Mouse (Mus musculus) midbrain, embryonic 13.5 days (tissue): ENCODE data around the gene C5ar1. TPM values are rescaled to one million over a fixed set of nuclear protein-coding genes. Genes with fewer than 3 reads are reported as not detected.

Experiments
- ATAC-seq: fragments of 200-750 bp; cut with Nextera tagmentation; 2 replicates; pipeline ENCODE4 v1.8.0; 2017; ENCODE audit warnings: mild to moderate bottlenecking, moderate TSS enrichment, moderate library complexity
- H3K27ac ChIP-seq: fragments of 300-500 bp; sonication (generic); 2 replicates; pipeline ENCODE4 v1.5.1; 2015; ENCODE audit warnings: inconsistent platforms, mild to moderate bottlenecking, moderate library complexity
- H3K27me3 ChIP-seq: fragments of 300-500 bp; sonication (generic); 2 replicates; pipeline ENCODE4 v1.6.1; 2015; ENCODE audit warnings: mild to moderate bottlenecking, inconsistent platforms
- H3K36me3 ChIP-seq: fragments of 300-500 bp; sonication (generic); 2 replicates; pipeline ENCODE4 v1.6.1; 2015; ENCODE audit warnings: mild to moderate bottlenecking, inconsistent platforms
- H3K4me1 ChIP-seq: fragments of 300-500 bp; sonication (generic); replicated peaks from 2 replicates; pipeline ENCODE4 v1.6.1; 2015; ENCODE audit warnings: inconsistent platforms
- H3K4me2 ChIP-seq: fragments of 300-500 bp; sonication (generic); replicated peaks from 2 replicates; pipeline ENCODE4 v1.6.1; 2015; ENCODE audit warnings: moderate library complexity, mild to moderate bottlenecking, inconsistent platforms
- H3K4me3 ChIP-seq: fragments of 300-500 bp; sonication (generic); replicated peaks from 2 replicates; pipeline ENCODE4 v1.5.1; 2015; ENCODE audit warnings: mild to moderate bottlenecking, inconsistent platforms
- H3K9ac ChIP-seq: fragments of 300-500 bp; sonication (generic); replicated peaks from 2 replicates; pipeline ENCODE4 v1.6.1; 2015; ENCODE audit warnings: mild to moderate bottlenecking, inconsistent platforms
- H3K9me3 ChIP-seq: fragments of 300-500 bp; sonication (generic); 2 replicates; pipeline ENCODE4 v1.6.1; 2016; ENCODE audit warnings: mild to moderate bottlenecking, inconsistent platforms
- WGBS: fragments of 180-500 bp; shearing (Covaris S2); methylation state at CpG from one replicate; pipeline ENCODE4 v1.1.7; 2015; 5-methylcytosine and 5-hydroxymethylcytosine counted together
- polyA plus RNA-seq: library from polyadenylated mRNA; unstranded; fragments of >200 nt; fragmentation: Nextera tagmentation; extraction: Ambion mirVana; gene quantifications from 2 replicates; pipeline ENCODE4 v1.2.1, GENCODE M21; 2015

The C5ar1 gene
- polyA plus RNA-seq, 1 experiment from 2014 or later, result 1.5 TPM

DNA sequence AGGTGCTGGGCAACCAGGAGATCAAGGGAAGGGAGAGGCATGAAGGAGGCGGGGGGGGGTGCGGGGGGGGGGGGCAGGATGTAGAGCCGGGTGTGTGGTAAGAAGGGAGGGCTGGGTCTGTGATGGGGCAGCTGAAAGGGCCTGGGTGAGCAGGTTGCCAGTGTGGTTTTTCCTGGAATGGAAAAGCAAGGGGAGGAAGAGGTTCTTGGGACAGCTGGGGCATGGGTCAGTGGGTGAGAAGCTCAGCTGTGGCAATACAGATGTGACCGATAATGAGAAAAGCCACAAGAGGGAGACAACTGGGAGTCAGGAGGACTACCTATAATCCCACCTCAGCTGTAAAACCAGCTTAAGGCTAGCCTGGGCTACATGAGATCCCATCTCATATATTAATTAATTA is 13.4 kb downstream of the C5ar1 start:
- Histone ChIP-seq H3K27me3 (no peaks in the 10 kb centered on the region), H3K4me2 (no peak overlapping the region), H3K4me3 (no peak overlapping the region), H3K9ac (no peak overlapping the region), H3K36me3 (no peaks in the 10 kb centered on the region), H3K4me1 (no peaks in the 10 kb centered on the region), H3K9me3 (no peaks in the 10 kb centered on the region), H3K27ac (no peak overlapping the region)
- no peak for ATAC-seq
- WGBS, result 79% methylated on average over 2 of the region's 4 CpGs

DNA sequence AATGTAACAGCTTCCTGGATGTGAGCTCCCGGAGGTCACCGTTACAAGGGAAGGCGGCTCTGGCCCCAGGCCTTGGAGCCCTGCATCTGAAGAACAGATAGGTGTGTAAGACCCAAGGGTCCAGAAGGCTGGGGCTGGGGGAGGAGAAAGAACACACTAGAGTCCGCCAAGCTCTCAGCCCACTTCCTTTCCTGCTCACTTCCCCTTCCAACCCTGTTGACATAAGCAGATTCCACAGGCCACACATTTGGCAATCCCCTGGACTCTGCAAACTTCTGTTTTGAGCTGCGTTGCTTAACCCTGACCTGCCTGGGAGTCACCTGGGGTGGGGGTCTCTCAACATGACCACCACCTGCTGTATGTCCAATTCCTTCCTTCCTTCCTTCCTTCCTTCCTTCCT is 15.3 kb downstream of the C5ar1 start, which contains the start of gene C5ar2:
Gene C5ar2 (minus strand): TSS at position 88 of the 400 bp plus-strand sequence.
- no peak for ATAC-seq
- no peak within 1 kb of the TSS for H3K4me3 ChIP-seq
- no peak within 1 kb of the TSS for H3K4me2 ChIP-seq
- no peaks in the 10 kb centered on the region for H3K9me3 ChIP-seq
- H3K9ac ChIP-seq, result no peak within 1 kb of the TSS
- no peaks in the 10 kb centered on the region for H3K4me1 ChIP-seq
- 87% methylated on average over 5 of the region's 5 CpGs for WGBS
- no peak within 1 kb of the TSS for H3K27ac ChIP-seq
- no peaks in the 10 kb centered on the region for H3K36me3 ChIP-seq
- H3K27me3 ChIP-seq, result no peaks in the 10 kb centered on the region

DNA sequence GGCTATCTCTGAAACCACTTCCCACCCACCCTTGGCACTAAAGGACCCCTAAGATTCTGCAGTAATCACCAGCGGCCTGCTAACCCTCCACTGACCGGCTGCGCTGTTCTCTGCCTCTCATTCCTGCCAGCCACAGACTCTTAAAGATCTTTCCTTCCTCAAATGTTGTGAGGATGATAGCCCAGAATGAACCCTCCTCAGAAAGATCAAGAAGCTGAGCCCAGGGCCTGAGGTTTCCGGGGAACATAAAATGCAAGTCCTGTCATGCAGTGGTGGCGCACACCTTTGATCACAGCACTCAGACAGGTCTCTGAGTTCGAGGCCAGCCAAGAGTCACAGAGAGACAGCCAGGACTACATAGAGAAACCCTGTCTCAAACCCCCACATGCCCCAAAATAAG is 17.1 kb downstream of the C5ar1 start:
- no peak overlapping the region for H3K4me2 ChIP-seq
- no peaks in the 10 kb centered on the region for H3K36me3 ChIP-seq
- no peaks in the 10 kb centered on the region for H3K9me3 ChIP-seq
- WGBS, result 85% methylated on average over 6 of the region's 6 CpGs
- H3K4me1 ChIP-seq, result no peaks in the 10 kb centered on the region
- no peak overlapping the region for H3K9ac ChIP-seq
- H3K27ac ChIP-seq, result no peak overlapping the region
- no peaks in the 10 kb centered on the region for H3K27me3 ChIP-seq
- ATAC-seq, result no peak
- H3K4me3 ChIP-seq, result no peak overlapping the region

DNA sequence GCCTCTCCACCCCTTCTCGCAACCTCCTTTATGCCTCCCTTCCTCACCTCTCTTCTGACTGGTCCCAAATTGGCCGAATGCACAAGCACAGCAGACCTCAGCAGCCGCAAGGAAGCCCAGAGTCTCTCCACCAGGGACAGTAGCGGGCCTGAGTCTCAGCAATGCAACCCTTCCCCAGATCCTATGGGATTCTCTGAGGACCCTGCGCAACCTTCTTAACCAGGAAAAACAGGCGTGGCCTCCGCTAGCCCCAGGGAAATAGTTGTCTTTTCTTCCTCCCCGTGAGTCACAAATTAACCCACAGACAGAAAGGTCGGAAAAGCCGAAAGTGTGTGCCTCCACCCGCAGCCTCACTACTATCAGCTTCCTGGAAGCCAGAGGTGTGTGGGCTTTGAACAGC is 17.6 kb downstream of the C5ar1 start:
- H3K4me1 ChIP-seq, result no peaks in the 10 kb centered on the region
- no peaks in the 10 kb centered on the region for H3K27me3 ChIP-seq
- no peak overlapping the region for H3K4me2 ChIP-seq
- 68% methylated on average over 11 of the region's 11 CpGs for WGBS
- no peak overlapping the region for H3K4me3 ChIP-seq
- H3K27ac ChIP-seq, result no peak overlapping the region
- H3K9ac ChIP-seq, result no peak overlapping the region
- no peaks in the 10 kb centered on the region for H3K9me3 ChIP-seq
- no peaks in the 10 kb centered on the region for H3K36me3 ChIP-seq
- no peak for ATAC-seq

DNA sequence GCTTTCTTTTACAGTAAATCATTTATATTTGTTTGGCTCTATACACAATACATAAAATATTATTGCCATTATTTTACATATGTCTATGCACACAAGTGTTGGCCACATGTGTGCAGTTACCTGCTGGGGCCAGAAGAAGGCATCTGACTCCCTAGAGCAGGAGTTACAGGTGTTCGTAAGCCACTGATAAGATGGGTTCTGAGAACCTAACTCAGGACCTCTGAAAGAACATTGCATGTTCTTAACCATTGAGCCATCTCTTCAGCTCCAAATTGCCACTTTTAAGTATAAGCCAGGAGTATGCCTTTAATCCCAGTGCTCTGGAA is 18.4 kb downstream of the C5ar1 start:
- ATAC-seq, result no peak
- H3K27me3 ChIP-seq, result no peaks in the 10 kb centered on the region
- no peak overlapping the region for H3K4me3 ChIP-seq
- H3K4me1 ChIP-seq, result no peaks in the 10 kb centered on the region
- 93% methylated on average over 1 of the region's 1 CpGs for WGBS
- H3K9me3 ChIP-seq, result no peaks in the 10 kb centered on the region
- H3K27ac ChIP-seq, result no peak overlapping the region
- no peak overlapping the region for H3K9ac ChIP-seq
- no peaks in the 10 kb centered on the region for H3K36me3 ChIP-seq
- no peak overlapping the region for H3K4me2 ChIP-seq

DNA sequence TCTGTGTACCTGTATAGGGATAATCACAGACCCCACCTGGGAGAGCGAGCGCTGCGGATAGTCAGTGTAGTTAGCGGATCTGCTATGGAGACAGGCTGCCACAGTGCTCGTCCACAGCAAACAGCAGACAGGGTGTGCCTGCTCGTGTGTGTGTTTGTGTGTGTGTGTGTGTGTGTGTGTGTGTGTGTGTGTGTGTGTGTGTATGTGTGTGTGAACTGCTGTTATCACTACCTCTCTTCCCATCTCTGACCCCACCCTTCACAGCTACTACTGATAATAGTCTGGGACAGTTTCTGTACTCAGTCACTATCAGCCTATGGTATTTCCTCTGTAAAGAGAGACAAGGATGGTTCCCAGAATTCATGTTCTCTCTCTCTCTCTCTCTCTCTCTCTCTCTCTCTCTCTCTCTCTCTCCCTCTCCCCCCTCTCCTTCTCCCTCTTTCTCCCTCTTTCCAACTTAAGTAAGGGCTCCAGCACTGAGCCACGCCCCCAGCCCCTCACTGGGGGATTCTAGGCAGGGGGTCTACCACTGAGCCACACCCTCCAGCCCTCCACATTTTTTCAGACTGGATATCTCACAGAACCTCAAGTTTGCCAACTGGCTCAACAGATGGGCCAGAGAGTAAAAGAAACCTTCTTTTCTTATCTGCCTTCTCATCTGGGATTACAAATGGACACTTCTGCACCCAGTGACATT is 18.9 kb downstream of the C5ar1 start:
- no peaks in the 10 kb centered on the region for H3K9me3 ChIP-seq
- H3K27ac ChIP-seq, result no peak overlapping the region
- WGBS, result 81% methylated on average over 7 of the region's 7 CpGs
- no peaks in the 10 kb centered on the region for H3K4me1 ChIP-seq
- H3K4me3 ChIP-seq, result no peak overlapping the region
- H3K9ac ChIP-seq, result no peak overlapping the region
- ATAC-seq, result no peak
- no peaks in the 10 kb centered on the region for H3K36me3 ChIP-seq
- no peaks in the 10 kb centered on the region for H3K27me3 ChIP-seq
- H3K4me2 ChIP-seq, result no peak overlapping the region

DNA sequence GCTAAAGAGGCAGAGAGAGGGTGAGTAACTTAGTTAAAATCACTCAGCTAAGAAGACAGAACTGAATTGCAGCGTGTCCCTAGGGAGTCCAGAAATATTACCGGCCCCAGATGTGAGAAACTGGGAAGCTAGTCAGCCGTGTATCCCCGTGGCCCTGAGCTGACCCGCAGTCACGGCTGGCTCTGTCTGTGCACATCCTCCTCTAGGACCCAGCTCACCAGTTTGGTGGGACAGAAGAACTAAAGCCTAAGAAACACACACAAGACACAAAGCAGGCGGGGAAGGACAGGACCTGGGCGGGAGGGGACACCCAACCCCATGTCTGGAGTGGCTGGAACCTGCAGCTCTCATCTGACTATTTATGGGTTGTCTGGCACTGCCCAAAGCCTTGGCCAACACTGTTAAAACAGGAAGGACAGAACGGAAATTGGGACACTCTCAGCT is 19.8 kb downstream of the C5ar1 start:
- Histone ChIP-seq H3K9me3 (no peaks in the 10 kb centered on the region), H3K27me3 (no peaks in the 10 kb centered on the region), H3K27ac (no peak overlapping the region), H3K36me3 (no peaks in the 10 kb centered on the region), H3K9ac (no peak overlapping the region), H3K4me2 (no peak overlapping the region), H3K4me3 (no peak overlapping the region), H3K4me1 (no peaks in the 10 kb centered on the region)
- whole genome bisulfite sequencing, result 69% methylated on average over 9 of the region's 9 CpGs
- no peak for ATAC-seq

DNA sequence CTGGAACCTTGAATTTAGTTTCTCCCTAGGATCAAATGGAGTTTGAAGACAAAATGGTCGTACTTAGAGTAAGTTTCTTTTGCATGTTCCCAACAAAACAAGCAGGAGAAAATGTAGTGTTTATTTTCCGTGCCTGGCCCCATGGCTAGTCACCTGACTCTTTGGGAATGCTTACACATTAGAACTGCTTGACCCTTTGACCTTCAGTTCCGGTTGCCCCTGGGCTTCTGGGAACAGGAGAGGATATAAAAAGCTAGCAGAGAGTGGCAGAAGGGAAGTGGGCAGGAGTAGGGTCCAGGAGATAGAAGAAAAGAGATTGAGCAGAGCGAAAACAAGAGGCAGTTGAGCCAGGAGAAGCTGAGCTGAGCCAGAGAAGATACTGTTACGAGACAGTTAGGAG is 29.5 kb downstream of the C5ar1 start:
- Histone ChIP-seq H3K27ac (no peak overlapping the region), H3K9me3 (peaks cover 4% of the 10 kb centered on the region; the same call in 1 of the 2 replicates), H3K27me3 (0 out of 2 replicates have a peak, but pooled peaks cover 2% of the 10 kb centered on the region), H3K9ac (no peak overlapping the region), H3K4me2 (no peak overlapping the region), H3K4me1 (no peaks in the 10 kb centered on the region), H3K4me3 (no peak overlapping the region), H3K36me3 (no peaks in the 10 kb centered on the region)
- ATAC-seq, result no peak
- WGBS, result 64% methylated on average over 5 of the region's 5 CpGs

DNA sequence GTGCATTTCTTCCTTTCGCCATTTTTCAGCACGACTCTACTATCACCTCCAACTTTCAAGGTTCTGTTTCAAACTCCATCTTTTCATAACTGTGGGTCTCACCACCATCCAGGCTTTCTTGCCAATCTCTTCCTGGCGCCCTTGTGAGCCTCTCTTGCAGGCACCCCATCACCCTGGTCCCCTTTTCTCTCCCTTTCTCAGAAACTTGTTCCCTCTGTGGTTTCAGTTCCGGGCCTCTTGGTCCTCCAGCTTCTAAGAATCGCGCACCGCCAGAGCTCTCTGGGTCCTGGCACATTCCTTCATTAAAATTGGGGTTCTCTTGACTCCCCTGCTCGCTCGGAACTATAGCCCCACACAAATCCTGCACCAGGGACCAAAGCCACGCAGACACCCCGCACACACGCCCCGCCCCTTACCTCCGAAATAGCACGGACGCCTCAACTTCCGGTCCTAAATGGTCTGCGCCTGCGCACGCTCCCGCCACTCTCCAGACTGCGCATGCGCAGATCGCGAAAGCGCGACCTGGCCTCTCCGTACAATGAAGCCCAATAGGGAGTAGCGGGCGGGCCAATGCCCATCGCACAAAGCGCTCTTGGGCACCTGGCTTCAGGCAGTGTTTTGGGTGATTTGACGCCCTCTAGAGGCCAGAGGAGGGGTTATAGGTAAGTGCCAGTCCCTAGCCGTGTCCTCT is 37.6 kb downstream of the C5ar1 start, which contains the start of gene Dhx34:
Gene Dhx34 (minus strand): TSS at position 456 of the 691 bp plus-strand sequence.
- Histone ChIP-seq H3K36me3 (peaks cover 22% of the 10 kb centered on the region), H3K9me3 (no peaks in the 10 kb centered on the region), H3K4me3 (peak within 1 kb of the TSS; percentile 65), H3K9ac (peak within 1 kb of the TSS; percentile 78), H3K4me2 (peak within 1 kb of the TSS; percentile 69), H3K27me3 (no peaks in the 10 kb centered on the region), H3K4me1 (peaks cover 16% of the 10 kb centered on the region), H3K27ac (peak within 1 kb of the TSS; percentile 61)
- 1% methylated on average over 34 of the region's 34 CpGs for WGBS
- ATAC-seq, result peak; percentile 96

DNA sequence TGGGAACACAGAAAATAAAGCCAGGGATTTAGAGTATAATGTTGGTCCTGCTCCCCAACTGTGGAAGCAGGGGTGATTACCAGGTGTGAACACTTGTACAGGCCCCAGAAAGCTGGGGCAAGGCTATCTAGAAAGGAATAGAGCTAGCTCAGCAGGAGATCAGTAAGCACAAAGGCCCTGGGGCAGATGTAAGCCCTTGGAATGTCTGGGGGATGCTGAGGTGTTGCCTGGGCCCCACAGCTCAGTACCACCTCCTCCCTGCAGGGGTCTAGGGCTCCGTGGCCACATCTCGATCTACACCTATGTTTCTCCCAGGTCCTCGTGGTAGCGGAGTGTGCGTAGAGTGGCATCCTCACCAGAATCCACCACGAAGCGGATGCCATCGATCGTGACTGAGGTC is 45.4 kb downstream of the C5ar1 start:
- WGBS, result 91% methylated on average over 9 of the region's 9 CpGs
- Histone ChIP-seq H3K36me3 (peaks cover 99% of the 10 kb centered on the region), H3K4me2 (no peak overlapping the region), H3K4me3 (no peak overlapping the region), H3K27ac (no peak overlapping the region), H3K4me1 (0 out of 2 replicates have a peak, but pooled peaks cover 3% of the 10 kb centered on the region), H3K27me3 (no peaks in the 10 kb centered on the region), H3K9ac (no peak overlapping the region; the same call in 1 of the 2 replicates), H3K9me3 (no peaks in the 10 kb centered on the region)
- ATAC-seq, result no peak

DNA sequence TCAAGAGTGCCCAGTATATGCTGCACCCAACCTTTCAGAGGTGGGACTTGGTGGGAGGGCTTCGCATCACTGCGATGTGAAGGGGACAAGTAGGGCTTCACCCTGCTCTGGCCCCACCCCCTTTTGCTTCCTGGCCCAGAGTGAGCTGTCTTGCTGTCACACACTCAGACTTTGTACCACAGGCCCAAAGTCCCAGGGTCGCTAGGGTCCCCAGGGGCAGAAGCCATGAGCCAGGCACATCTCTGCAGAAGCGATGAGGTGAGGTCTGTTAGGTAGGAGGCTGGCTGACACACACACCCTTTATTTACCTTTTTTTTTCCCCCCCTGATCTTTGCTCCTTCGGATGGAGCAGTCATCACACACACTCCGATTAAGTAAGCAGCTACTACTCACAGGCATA is 46.1 kb downstream of the C5ar1 start:
- H3K4me2 ChIP-seq, result no peak overlapping the region
- no peak overlapping the region for H3K4me3 ChIP-seq
- H3K27me3 ChIP-seq, result no peaks in the 10 kb centered on the region
- H3K9me3 ChIP-seq, result no peaks in the 10 kb centered on the region
- no peak overlapping the region for H3K27ac ChIP-seq
- H3K9ac ChIP-seq, result no peak overlapping the region
- H3K4me1 ChIP-seq, result 0 out of 2 replicates have a peak, but pooled peaks cover 3% of the 10 kb centered on the region
- peaks cover 100% of the 10 kb centered on the region for H3K36me3 ChIP-seq
- WGBS, result 94% methylated on average over 6 of the region's 6 CpGs
- no peak for ATAC-seq

DNA sequence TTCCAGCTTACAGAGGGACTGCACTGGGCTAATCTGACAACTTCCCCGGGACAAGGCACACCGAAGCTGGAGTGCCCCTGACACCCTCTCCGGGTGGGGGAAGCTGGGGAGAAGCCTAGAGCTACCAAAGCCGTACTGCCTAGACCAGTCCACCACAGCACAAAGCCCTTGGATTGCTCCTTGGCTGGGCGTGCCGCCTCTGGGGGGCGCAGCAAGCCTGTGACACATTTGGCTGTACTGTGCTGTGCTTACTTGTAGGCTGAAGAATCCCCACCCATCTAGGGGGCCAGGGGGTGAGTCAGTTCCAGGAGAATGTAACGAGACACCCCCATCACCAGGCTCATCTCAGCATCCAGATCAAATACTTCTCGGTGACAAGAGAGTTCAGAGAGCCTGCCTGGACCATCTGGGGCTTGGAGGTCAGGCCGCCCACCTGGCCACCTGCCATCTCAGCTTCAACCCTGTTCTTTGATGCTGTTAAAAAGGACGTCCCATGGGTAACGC is 48.4 kb downstream of the C5ar1 start:
- WGBS, result 77% methylated on average over 12 of the region's 12 CpGs
- H3K9me3 ChIP-seq, result no peaks in the 10 kb centered on the region
- ATAC-seq, result no peak
- H3K36me3 ChIP-seq, result peaks cover 96% of the 10 kb centered on the region
- H3K4me1 ChIP-seq, result no peaks in the 10 kb centered on the region
- H3K4me3 ChIP-seq, result no peak overlapping the region
- no peaks in the 10 kb centered on the region for H3K27me3 ChIP-seq
- H3K4me2 ChIP-seq, result no peak overlapping the region
- no peak overlapping the region for H3K9ac ChIP-seq
- no peak overlapping the region for H3K27ac ChIP-seq
